Mouse (Mus musculus) stomach, postnatal 0 days (tissue): Measurements from ENCODE around the gene Tecta. TPM values are rescaled to one million over a fixed set of nuclear protein-coding genes. Genes with fewer than 3 reads are reported as not detected.

Experiments
- ATAC-seq: fragments of 200-750 bp; cut with Nextera tagmentation; 2 replicates; pipeline ENCODE4 v1.8.0; 2017; ENCODE audit not compliant: low FRiP score, low TSS enrichment
- DNase-seq: peaks from one replicate; pipeline ENCODE4 v3.0.0-alpha.2; 2016; ENCODE audit warnings: low spot score
- H3K27ac ChIP-seq: fragments of 300-500 bp; sonication (generic); replicated peaks from 2 replicates; pipeline ENCODE4 v1.5.1; 2014; ENCODE audit warnings: mild to moderate bottlenecking, control low read depth
- H3K27me3 ChIP-seq: fragments of 300-500 bp; sonication (generic); 2 replicates; pipeline ENCODE4 v1.6.1; 2014; ENCODE audit warnings: low read length; ENCODE audit not compliant: control insufficient read depth, insufficient read depth
- H3K36me3 ChIP-seq: fragments of 300-500 bp; sonication (generic); 2 replicates; pipeline ENCODE4 v1.6.1; 2014; ENCODE audit warnings: low read length, mixed read lengths; ENCODE audit not compliant: control insufficient read depth, insufficient read depth
- H3K4me1 ChIP-seq: fragments of 300-500 bp; sonication (generic); replicated peaks from 2 replicates; pipeline ENCODE4 v1.6.1; 2014; ENCODE audit warnings: antibody characterized with exemption; ENCODE audit not compliant: control insufficient read depth, insufficient read depth
- H3K4me2 ChIP-seq: fragments of 300-500 bp; sonication (generic); replicated peaks from 2 replicates; pipeline ENCODE4 v1.6.1; 2014; ENCODE audit warnings: low read depth, mild to moderate bottlenecking, control low read depth, moderate library complexity
- H3K4me3 ChIP-seq: fragments of 300-500 bp; sonication (generic); 2 replicates; pipeline ENCODE4 v1.5.1; 2014; ENCODE audit warnings: low read depth, low read length, control low read depth
- H3K9ac ChIP-seq: fragments of 300-500 bp; sonication (generic); 2 replicates; pipeline ENCODE4 v1.6.1; 2014; ENCODE audit warnings: mild to moderate bottlenecking, low read length, control low read depth, mixed read lengths
- H3K9me3 ChIP-seq: fragments of 300-500 bp; sonication (generic); 2 replicates; pipeline ENCODE4 v1.6.1; 2016; ENCODE audit warnings: low read length; ENCODE audit not compliant: control insufficient read depth
- CTCF ChIP-seq: IDR thresholded peaks from 2 replicates; pipeline ENCODE4 v1.5.1; 2016; ENCODE audit warnings: antibody characterized with exemption, low read depth, mild to moderate bottlenecking, moderate library complexity
- EP300 ChIP-seq: optimal IDR thresholded peaks from 2 replicates; pipeline ENCODE3; 2016; ENCODE audit warnings: antibody characterized with exemption
- WGBS: fragments of 180-500 bp; shearing (Covaris S2); extraction: QIAGEN DNeasy Blood & Tissue Kit; methylation state at CpG from one replicate; pipeline ENCODE4 v1.1.7; 2014; 5-methylcytosine and 5-hydroxymethylcytosine counted together
- polyA plus RNA-seq: library from polyadenylated mRNA; unstranded; fragments of >200 nt; fragmentation: Nextera tagmentation; extraction: Ambion mirVana; gene quantifications from 2 replicates; pipeline ENCODE4 v1.2.1, GENCODE M21; 2015

The Tecta gene
- polyA plus RNA-seq, 1 experiment from 2014 or later, result 0.05 TPM

DNA sequence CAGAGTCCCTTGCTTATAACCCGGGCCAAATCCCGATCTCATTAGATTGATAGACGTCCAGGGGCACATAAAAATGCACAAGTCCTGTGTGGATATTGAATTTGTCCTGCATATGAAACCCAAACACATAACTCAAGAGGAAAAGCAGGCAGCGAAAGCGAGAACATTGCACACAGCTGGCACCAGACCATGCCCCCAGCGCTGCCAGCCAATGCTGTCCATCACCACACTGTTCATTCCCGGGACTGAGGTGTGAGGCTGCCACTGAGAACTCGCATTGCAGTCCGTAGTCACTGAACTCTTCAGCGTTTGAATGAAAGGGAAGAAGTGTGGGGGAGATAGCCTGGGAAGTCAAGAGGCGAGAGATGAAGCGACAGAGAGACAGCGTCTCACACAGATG is 14.1 kb downstream of the Tecta start:
- Histone ChIP-seq H3K9ac (no peak overlapping the region), H3K27me3 (no peaks in the 10 kb centered on the region), H3K27ac (no peak overlapping the region), H3K4me2 (no peak overlapping the region), H3K4me1 (no peaks in the 10 kb centered on the region), H3K9me3 (no peaks in the 10 kb centered on the region), H3K36me3 (no peaks in the 10 kb centered on the region), H3K4me3 (no peak overlapping the region)
- no peak for TF ChIP-seq CTCF
- no peak for TF ChIP-seq EP300
- ATAC-seq (no peak), DNase-seq (no peak)
- WGBS, result 77% methylated on average over 13 of the region's 13 CpGs

- Histone ChIP-seq H3K27ac (no peak overlapping the region), H3K4me1 (no peaks in the 10 kb centered on the region), H3K4me3 (no peak overlapping the region), H3K36me3 (no peaks in the 10 kb centered on the region), H3K27me3 (no peaks in the 10 kb centered on the region), H3K4me2 (no peak overlapping the region), H3K9ac (no peak overlapping the region), H3K9me3 (no peaks in the 10 kb centered on the region)
- ATAC-seq (no peak), DNase-seq (no peak)
- WGBS, result 85% methylated on average over 8 of the region's 8 CpGs
- TF ChIP-seq CTCF, result no peak
- TF ChIP-seq EP300, result no peak
These were observed 16.9 kb downstream of the Tecta start for GRCm38 (mm10) chr9:42382628-42383347.

DNA sequence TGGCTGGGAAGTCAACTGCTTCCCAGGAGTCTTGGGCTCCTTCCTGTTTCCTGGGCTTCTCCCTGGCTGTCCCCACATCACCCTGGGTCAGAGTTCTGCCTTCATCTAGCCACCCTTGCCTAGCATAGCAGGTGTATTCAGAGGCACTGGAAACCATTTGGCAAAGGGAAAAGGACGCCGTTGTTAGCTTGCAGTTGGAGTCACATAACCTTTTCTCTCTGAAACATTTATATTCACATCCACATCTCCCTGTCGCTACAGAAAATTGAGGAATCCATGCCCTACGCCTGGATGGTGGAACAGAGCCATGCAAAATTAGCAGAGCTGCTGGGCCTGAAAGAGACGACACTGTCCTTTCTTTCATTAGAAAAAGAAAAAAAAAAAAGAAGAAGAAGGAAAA is 17.7 kb downstream of the Tecta start:
- no peak overlapping the region for H3K9ac ChIP-seq
- TF ChIP-seq CTCF (no peak), EP300 (no peak)
- WGBS, result 79% methylated on average over 5 of the region's 5 CpGs
- no peak overlapping the region for H3K4me2 ChIP-seq
- H3K27ac ChIP-seq, result no peak overlapping the region
- no peak for DNase-seq
- ATAC-seq, result no peak
- no peaks in the 10 kb centered on the region for H3K4me1 ChIP-seq
- no peak overlapping the region for H3K4me3 ChIP-seq
- H3K27me3 ChIP-seq, result no peaks in the 10 kb centered on the region
- H3K9me3 ChIP-seq, result no peaks in the 10 kb centered on the region
- no peaks in the 10 kb centered on the region for H3K36me3 ChIP-seq

- Histone ChIP-seq H3K27ac (no peak overlapping the region), H3K36me3 (no peaks in the 10 kb centered on the region), H3K27me3 (no peaks in the 10 kb centered on the region), H3K4me3 (no peak overlapping the region), H3K9me3 (no peaks in the 10 kb centered on the region), H3K4me1 (no peaks in the 10 kb centered on the region), H3K4me2 (no peak overlapping the region), H3K9ac (no peak overlapping the region)
- ATAC-seq (no peak), DNase-seq (no peak)
- no peak for TF ChIP-seq CTCF
- 88% methylated on average over 4 of the region's 4 CpGs for WGBS
These were observed 21.7 kb downstream of the Tecta start for GRCm38 (mm10) chr9:42378071-42378470.

DNA sequence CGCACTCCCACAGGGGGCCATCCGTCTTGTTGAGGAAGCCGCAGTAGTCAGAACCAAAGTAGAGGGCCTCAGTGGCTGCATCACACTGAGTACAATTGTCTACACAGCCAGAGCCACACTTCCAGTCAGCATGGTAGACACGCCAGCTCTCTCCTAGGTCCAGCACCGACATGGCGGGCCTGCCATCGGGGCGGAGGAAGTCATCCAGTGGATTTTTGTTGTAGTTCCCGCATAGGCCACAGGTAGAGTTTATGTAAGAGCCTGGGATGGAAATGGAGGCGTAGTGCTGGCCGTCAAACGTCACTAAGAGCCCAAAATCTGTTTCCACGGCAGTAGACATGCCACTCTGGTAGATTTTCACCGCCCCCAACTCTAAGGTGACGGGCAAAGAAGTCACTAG is 22.1 kb downstream of the Tecta start:
- H3K9me3 ChIP-seq, result no peaks in the 10 kb centered on the region
- ATAC-seq, result no peak
- no peaks in the 10 kb centered on the region for H3K36me3 ChIP-seq
- WGBS, result 95% methylated on average over 15 of the region's 15 CpGs
- H3K9ac ChIP-seq, result no peak overlapping the region
- H3K4me3 ChIP-seq, result no peak overlapping the region
- H3K27ac ChIP-seq, result no peak overlapping the region
- TF ChIP-seq EP300 (no peak), CTCF (no peak)
- DNase-seq, result no peak
- no peaks in the 10 kb centered on the region for H3K4me1 ChIP-seq
- no peaks in the 10 kb centered on the region for H3K27me3 ChIP-seq
- no peak overlapping the region for H3K4me2 ChIP-seq

GRCm38 (mm10) chr9:42371670-42372368 is 27.9 kb downstream of the Tecta start:
- ATAC-seq (no peak), DNase-seq (no peak)
- H3K36me3 ChIP-seq, result no peaks in the 10 kb centered on the region
- no peak overlapping the region for H3K4me2 ChIP-seq
- H3K4me3 ChIP-seq, result no peak overlapping the region
- no peaks in the 10 kb centered on the region for H3K9me3 ChIP-seq
- no peaks in the 10 kb centered on the region for H3K4me1 ChIP-seq
- WGBS, result 56% methylated on average over 6 of the region's 6 CpGs
- no peak overlapping the region for H3K27ac ChIP-seq
- H3K9ac ChIP-seq, result no peak overlapping the region
- H3K27me3 ChIP-seq, result no peaks in the 10 kb centered on the region
- TF ChIP-seq EP300, result no peak
- no peak for TF ChIP-seq CTCF
